Mouse (Mus musculus) MN1 (cell line): ENCODE results near the gene Kdf1.
A peak's percentile ranks its signal among the peaks of the same experiment; 100 is the strongest.

Experiments
- DNase-seq: peaks from one replicate; pipeline ENCODE4 v3.0.0-alpha.2; 2016; ENCODE audit warnings: low spot score

Gene Kdf1

GRCm38 (mm10) chr4:133553448-133554330 is 34.9 kb downstream of the Kdf1 start:
- no peak for DNase-seq

- no peak for DNase-seq
Measured at GRCm38 (mm10) chr4:133557041-133557717, 38.4 kb downstream of the Kdf1 start.

- DNase-seq, result no peak
Measured at GRCm38 (mm10) chr4:133559846-133560245, 41.1 kb downstream of the Kdf1 start.

GRCm38 (mm10) chr4:133561622-133562021 is 42.9 kb downstream of the Kdf1 start:
- no peak for DNase-seq

GRCm38 (mm10) chr4:133563123-133563571 is 44.4 kb downstream of the Kdf1 start:
- peak; percentile 68 for DNase-seq

- DNase-seq, result no peak
Measured at GRCm38 (mm10) chr4:133567251-133567650, 48.5 kb downstream of the Kdf1 start.

GRCm38 (mm10) chr4:133569291-133570065 is 50.7 kb downstream of the Kdf1 start:
- DNase-seq, result no peak

- DNase-seq, result no peak
Measured at GRCm38 (mm10) chr4:133570066-133570466, 51.3 kb downstream of the Kdf1 start.

- peak; percentile 97 for DNase-seq
Measured at GRCm38 (mm10) chr4:133574070-133574842, 55.5 kb downstream of the Kdf1 start, which contains the start of gene Gpatch3. Gene Gpatch3, plus strand, starts transcription at chr4:133574745.

- DNase-seq, result peak; percentile 40
Measured at GRCm38 (mm10) chr4:133574843-133575202, 56.1 kb downstream of the Kdf1 start.

GRCm38 (mm10) chr4:133577983-133578382 is 59.2 kb downstream of the Kdf1 start:
- peak; percentile 80 for DNase-seq
